Mouse (Mus musculus) heart, embryonic 12.5 days (tissue): Measurements from ENCODE around the gene Gm10053. TPM values are rescaled to one million over a fixed set of nuclear protein-coding genes. Genes with fewer than 3 reads are reported as not detected.

ENCODE experiments used
- ATAC-seq: fragments of 200-750 bp; cut with Nextera tagmentation; 2 replicates; pipeline ENCODE4 v1.8.0; 2017; ENCODE audit warnings: moderate TSS enrichment, moderate library complexity; ENCODE audit not compliant: insufficient number of reproducible peaks, low FRiP score
- H3K27ac ChIP-seq: fragments of 300-500 bp; sonication (generic); 2 replicates; pipeline ENCODE4 v1.5.1; 2016; ENCODE audit warnings: mild to moderate bottlenecking, moderate library complexity; ENCODE audit not compliant: poor library complexity, severe bottlenecking
- H3K27me3 ChIP-seq: fragments of 300-500 bp; sonication (generic); replicated peaks from 2 replicates; pipeline ENCODE4 v1.6.1; 2016; ENCODE audit warnings: mild to moderate bottlenecking, moderate library complexity
- H3K36me3 ChIP-seq: fragments of 300-500 bp; sonication (generic); 2 replicates; pipeline ENCODE4 v1.6.1; 2016; ENCODE audit warnings: mild to moderate bottlenecking, moderate library complexity
- H3K4me1 ChIP-seq: fragments of 300-500 bp; sonication (generic); replicated peaks from 2 replicates; pipeline ENCODE4 v1.6.1; 2016; ENCODE audit warnings: mild to moderate bottlenecking
- H3K4me2 ChIP-seq: fragments of 300-500 bp; sonication (generic); 2 replicates; pipeline ENCODE4 v1.6.1; 2016; ENCODE audit warnings: mild to moderate bottlenecking, moderate library complexity
- H3K4me3 ChIP-seq: fragments of 300-500 bp; sonication (generic); 2 replicates; pipeline ENCODE4 v1.5.1; 2016; ENCODE audit warnings: mild to moderate bottlenecking
- H3K9ac ChIP-seq: fragments of 300-500 bp; sonication (generic); 2 replicates; pipeline ENCODE4 v1.6.1; 2016; ENCODE audit warnings: mild to moderate bottlenecking, moderate library complexity
- H3K9me3 ChIP-seq: fragments of 300-500 bp; sonication (generic); replicated peaks from 2 replicates; pipeline ENCODE4 v1.6.1; 2016; ENCODE audit warnings: mild to moderate bottlenecking, moderate library complexity
- WGBS: fragments of 180-500 bp; shearing (Covaris S2); methylation state at CpG from one replicate; pipeline ENCODE4 v1.1.7; 2016; 5-methylcytosine and 5-hydroxymethylcytosine counted together
- polyA plus RNA-seq: library from polyadenylated mRNA; unstranded; fragments of >200 nt; fragmentation: Nextera tagmentation; extraction: Ambion mirVana; gene quantifications from 2 replicates; pipeline ENCODE4 v1.2.1, GENCODE M21; 2016

Gm10053 gene
- polyA plus RNA-seq, 1 experiment from 2014 or later = 634 TPM

DNA sequence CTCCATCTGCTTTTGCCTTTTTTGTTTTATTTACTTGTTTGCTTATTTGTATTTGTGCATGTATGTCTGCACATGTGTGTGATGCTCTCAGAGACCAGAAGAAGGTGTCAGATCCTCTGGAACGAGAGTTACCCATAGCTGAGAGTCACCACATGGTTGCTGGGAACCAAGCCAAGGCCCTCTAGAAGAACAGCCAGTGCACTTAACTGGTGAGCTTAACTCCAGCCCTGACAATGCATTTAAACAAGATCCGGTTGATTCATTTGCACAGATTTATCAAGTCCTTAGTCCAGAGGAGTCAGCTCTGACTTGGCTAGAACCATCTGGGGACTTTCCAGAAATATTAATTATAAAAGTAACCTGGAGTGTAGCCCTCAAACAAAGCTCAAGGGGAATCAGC is 1.6 kb upstream of the Gm10053 start:
- H3K4me3 ChIP-seq = no peak overlapping the region
- peaks cover 16% of the 10 kb centered on the region for H3K4me1 ChIP-seq
- ATAC-seq = no peak
- no peaks in the 10 kb centered on the region for H3K36me3 ChIP-seq
- peaks cover 12% of the 10 kb centered on the region; the same call in 1 of the 2 replicates for H3K27me3 ChIP-seq
- H3K9me3 ChIP-seq = peaks cover 2% of the 10 kb centered on the region; the same call in 1 of the 2 replicates
- WGBS = 34% methylated on average over 2 of the region's 2 CpGs
- no peak overlapping the region for H3K27ac ChIP-seq
- no peak overlapping the region for H3K9ac ChIP-seq
- no peak overlapping the region for H3K4me2 ChIP-seq

DNA sequence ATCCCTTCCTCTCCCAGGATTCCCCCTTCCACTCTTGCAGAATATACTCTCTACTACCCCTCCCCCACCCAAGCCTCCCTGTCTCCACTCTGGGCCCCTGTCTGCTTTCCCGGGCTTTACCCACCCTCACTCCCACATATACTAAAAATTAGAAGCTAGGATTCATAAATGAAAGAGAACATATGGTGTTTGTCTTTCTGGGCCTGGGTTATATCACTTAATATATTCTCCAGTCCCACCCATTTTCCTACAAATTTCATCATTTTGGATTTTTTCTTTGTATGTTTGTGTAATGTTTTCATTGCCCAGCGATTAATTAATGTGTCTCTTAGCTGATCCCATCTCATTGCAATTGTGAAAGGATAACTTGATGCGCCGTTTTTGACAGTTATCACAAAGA is 5.8 kb downstream of the Gm10053 start:
- no peak overlapping the region for H3K4me3 ChIP-seq
- H3K9me3 ChIP-seq = peaks cover 2% of the 10 kb centered on the region; the same call in 1 of the 2 replicates
- no peak for ATAC-seq
- H3K27me3 ChIP-seq = peaks cover 20% of the 10 kb centered on the region
- no peak overlapping the region for H3K9ac ChIP-seq
- 57% methylated on average over 4 of the region's 4 CpGs for WGBS
- H3K4me1 ChIP-seq = peaks cover 17% of the 10 kb centered on the region
- H3K36me3 ChIP-seq = no peaks in the 10 kb centered on the region
- H3K4me2 ChIP-seq = no peak overlapping the region
- no peak overlapping the region for H3K27ac ChIP-seq

DNA sequence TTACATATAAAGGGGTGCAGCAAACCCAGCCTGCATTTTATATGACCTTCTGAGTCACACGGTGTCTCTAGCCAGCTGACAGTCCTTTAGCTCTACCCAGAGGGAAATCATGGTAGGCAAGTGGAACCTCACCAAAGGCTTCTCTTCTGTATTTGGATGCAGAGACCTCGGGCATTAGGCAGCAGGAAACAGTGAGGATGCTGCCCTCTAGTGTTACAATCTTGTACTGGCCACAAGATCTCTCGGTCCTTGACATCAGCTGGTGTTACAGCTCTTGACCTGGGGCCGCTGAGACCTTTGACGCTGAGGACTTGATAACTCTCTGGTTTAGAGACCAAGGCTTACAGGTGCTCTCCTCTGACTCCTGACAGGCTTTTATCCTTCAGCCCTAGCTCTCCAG is 10.0 kb downstream of the Gm10053 start:
- Histone ChIP-seq H3K27ac (no peak overlapping the region), H3K27me3 (peaks cover 50% of the 10 kb centered on the region), H3K9ac (no peak overlapping the region), H3K4me3 (no peak overlapping the region), H3K36me3 (no peaks in the 10 kb centered on the region), H3K9me3 (no peaks in the 10 kb centered on the region), H3K4me1 (peaks cover 6% of the 10 kb centered on the region), H3K4me2 (peak overlapping the region; percentile 39)
- ATAC-seq = 0 out of 2 replicates have a peak, but pooled peaks have one; percentile 4
- WGBS = 9% methylated on average over 5 of the region's 5 CpGs

DNA sequence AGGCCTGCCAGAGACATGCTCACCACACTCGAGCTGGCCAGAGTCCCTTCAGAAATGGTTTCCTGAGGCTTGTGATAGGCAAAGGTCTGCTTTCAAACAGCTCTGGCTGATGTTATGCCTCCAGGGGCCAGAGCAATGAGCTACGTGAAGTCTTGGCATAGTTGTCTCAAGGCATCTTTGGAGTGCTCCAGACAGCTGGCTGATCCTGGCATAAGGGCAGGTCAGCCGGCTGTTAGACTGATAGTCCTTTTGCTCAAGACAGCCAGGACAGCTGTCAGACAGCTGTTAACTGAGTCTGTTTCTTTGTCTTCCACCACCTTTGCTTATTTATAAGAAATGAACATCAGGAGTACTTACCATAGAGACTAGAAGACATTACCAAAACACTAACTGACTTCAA is 11.4 kb downstream of the Gm10053 start:
- H3K27ac ChIP-seq = no peak overlapping the region
- no peak overlapping the region for H3K4me3 ChIP-seq
- no peak for ATAC-seq
- H3K9ac ChIP-seq = no peak overlapping the region
- no peaks in the 10 kb centered on the region for H3K9me3 ChIP-seq
- H3K4me2 ChIP-seq = no peak overlapping the region
- H3K36me3 ChIP-seq = no peaks in the 10 kb centered on the region
- H3K27me3 ChIP-seq = peaks cover 51% of the 10 kb centered on the region
- WGBS = 51% methylated on average over 3 of the region's 3 CpGs
- peaks cover 6% of the 10 kb centered on the region for H3K4me1 ChIP-seq

DNA sequence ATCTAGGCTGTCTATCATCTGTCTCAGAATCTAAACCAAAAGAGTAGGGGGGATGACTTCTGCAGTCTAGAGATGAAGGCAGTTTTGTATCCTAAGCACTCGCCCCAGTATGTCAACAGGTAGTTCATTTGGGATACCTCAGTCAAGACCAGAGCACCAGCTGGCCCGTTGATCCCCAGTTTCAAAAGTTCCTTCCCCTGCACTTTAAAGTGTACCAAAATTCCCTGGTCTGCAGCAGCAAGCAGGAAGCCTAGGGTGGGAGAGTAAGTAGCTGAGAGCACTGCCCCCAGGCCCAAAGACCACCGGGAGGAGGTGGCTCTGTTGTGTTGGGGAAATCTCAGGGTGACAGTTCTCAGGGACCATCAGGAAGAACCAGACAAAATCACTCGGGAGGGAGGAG is 21.1 kb downstream of the Gm10053 start:
- Histone ChIP-seq H3K4me1 (peaks cover 24% of the 10 kb centered on the region), H3K9me3 (no peaks in the 10 kb centered on the region), H3K27ac (no peak overlapping the region), H3K9ac (no peak overlapping the region), H3K4me3 (no peak overlapping the region), H3K36me3 (no peaks in the 10 kb centered on the region), H3K4me2 (no peak overlapping the region), H3K27me3 (peaks cover 64% of the 10 kb centered on the region)
- no peak for ATAC-seq
- 16% methylated on average over 4 of the region's 4 CpGs for WGBS

DNA sequence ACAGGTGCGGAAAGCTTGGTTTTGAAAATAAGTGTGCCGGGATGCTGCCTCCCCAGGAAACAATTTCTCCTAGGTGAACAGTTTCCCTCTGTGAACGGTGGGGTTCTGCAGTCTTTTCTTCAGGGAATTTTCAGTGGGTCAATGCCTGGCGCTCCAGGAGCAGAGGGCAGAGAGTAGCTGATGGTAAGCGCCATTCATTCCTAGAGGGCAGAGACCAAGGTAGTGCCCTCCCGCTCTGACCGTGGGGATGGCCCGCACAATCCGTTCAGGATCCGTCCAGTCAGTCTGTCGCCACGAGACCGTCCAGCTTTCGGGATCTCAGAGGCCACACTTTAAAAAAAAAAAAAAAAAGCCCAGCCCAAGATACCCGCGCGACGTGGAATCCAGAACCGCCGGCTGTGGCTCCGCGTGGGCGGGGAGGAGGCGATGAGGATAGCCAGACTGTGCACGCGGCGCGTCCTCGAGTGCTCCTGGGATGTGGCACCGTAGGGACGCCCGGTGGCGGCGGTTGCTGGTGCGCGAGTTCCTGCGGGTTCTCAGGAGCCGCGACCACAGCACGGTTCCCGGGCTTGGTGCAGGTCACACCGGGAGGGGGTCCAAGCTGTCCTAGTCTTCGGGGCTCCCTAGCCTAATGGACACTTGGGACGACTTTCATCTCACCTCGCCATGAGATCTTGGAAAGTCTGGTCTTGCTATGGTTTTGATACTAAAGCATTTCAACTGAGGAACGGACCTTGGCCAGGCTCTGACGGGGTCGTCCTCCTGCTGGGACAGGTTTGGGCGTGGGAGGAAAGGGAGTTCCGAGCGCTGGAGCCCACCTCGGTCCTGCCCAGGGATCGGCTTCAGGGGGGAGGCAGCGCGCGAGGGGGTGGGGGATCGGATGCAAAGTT is 21.8 kb downstream of the Gm10053 start:
- no peak for ATAC-seq
- peaks cover 72% of the 10 kb centered on the region for H3K27me3 ChIP-seq
- peak overlapping the region; percentile 37 for H3K4me3 ChIP-seq
- no peaks in the 10 kb centered on the region for H3K9me3 ChIP-seq
- 1% methylated on average over 57 of the region's 57 CpGs for WGBS
- no peaks in the 10 kb centered on the region for H3K36me3 ChIP-seq
- H3K4me1 ChIP-seq = peaks cover 24% of the 10 kb centered on the region
- H3K27ac ChIP-seq = no peak overlapping the region
- peak overlapping the region; percentile 4; the same call in 1 of the 2 replicates for H3K9ac ChIP-seq
- peak overlapping the region; percentile 69 for H3K4me2 ChIP-seq

DNA sequence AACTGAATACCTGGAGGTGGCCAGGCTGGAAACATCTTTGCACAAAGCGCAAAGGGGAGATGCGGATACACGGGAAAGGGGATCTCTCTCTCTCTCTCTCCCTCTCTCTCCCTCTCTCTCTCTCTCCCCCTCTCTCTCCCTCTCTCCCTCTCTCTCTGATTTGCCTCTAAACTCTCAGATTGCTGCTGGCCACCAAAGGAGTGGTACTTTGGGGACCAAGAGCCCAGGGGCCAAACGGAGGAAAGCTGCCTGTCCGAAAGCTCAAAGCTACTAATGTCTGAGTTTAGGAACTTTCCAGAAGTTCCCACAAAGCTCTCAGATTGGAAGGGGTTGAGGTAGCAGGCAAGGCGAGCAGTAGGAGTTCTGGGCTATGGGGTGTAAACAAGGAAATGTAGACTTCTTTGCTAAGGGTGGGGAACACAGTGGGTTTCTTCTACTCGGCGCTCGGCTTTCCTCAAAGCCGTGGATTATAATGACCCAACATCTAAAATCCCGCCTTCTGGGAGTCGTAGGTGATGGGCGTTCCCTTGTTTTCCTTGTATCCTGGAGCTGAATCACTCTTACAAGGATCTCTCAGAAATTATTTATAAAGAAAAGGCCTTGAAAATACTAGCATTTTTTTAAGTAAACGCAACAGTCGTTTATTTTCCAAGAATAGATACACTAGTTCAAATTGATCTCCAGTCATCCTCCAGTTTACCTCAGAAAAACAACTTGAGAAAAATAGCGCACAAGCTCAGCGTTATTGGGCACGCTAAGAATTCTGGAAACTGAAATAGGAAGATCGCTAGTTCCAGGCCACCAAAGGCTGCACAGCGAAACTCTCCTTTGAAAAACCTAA is 22.6 kb downstream of the Gm10053 start:
- WGBS = 3% methylated on average over 20 of the region's 20 CpGs
- H3K4me3 ChIP-seq = peak overlapping the region; percentile 37
- H3K4me1 ChIP-seq = peaks cover 24% of the 10 kb centered on the region
- no peak for ATAC-seq
- H3K36me3 ChIP-seq = no peaks in the 10 kb centered on the region
- H3K4me2 ChIP-seq = peak overlapping the region; percentile 69
- peaks cover 74% of the 10 kb centered on the region for H3K27me3 ChIP-seq
- no peaks in the 10 kb centered on the region for H3K9me3 ChIP-seq
- no peak overlapping the region for H3K9ac ChIP-seq
- H3K27ac ChIP-seq = no peak overlapping the region

DNA sequence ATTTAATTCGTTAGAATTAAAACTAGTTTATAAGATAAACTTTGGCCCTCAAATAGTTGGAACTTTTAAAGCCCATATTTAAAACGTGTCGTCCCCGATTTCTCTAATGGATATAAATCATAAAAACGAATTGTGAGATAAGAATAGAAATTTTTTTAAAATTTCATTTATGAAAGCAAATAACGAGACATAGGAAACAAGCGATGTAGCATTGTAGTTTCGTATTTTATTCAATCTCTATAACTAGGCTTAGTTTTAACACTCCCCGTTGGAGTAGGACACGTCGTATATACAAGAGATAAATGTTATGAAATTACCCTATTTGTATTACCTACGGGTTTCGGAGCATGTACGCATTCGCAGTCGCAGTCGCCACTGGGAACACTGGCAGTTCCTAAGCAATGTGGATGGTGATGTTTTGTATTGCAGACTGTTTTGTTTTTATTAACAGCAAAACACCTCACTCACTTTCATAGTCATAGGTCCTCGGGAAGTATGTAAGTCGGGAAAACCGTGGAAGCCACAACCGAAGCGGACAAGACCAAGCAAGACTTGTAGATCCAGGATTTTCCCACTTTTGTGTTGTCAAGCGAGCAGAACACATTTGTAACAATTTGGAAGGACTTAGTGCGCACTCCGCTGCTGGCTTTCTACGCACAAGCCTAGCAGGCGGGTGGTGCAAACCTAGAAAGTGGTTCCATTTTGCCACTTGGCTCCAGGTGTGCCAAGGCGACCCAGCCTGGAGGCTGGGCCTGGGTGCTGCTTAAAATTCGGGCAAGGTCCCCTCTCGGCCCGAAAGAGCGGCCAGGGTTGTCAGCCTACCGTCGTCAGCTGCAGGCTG is 23.5 kb downstream of the Gm10053 start:
- Histone ChIP-seq H3K4me3 (peak overlapping the region; percentile 45), H3K36me3 (no peaks in the 10 kb centered on the region), H3K27me3 (peaks cover 74% of the 10 kb centered on the region), H3K9ac (no peak overlapping the region), H3K27ac (no peak overlapping the region), H3K4me2 (peak overlapping the region; percentile 80), H3K9me3 (no peaks in the 10 kb centered on the region), H3K4me1 (peaks cover 24% of the 10 kb centered on the region)
- 4% methylated on average over 34 of the region's 34 CpGs for WGBS
- no peak for ATAC-seq

DNA sequence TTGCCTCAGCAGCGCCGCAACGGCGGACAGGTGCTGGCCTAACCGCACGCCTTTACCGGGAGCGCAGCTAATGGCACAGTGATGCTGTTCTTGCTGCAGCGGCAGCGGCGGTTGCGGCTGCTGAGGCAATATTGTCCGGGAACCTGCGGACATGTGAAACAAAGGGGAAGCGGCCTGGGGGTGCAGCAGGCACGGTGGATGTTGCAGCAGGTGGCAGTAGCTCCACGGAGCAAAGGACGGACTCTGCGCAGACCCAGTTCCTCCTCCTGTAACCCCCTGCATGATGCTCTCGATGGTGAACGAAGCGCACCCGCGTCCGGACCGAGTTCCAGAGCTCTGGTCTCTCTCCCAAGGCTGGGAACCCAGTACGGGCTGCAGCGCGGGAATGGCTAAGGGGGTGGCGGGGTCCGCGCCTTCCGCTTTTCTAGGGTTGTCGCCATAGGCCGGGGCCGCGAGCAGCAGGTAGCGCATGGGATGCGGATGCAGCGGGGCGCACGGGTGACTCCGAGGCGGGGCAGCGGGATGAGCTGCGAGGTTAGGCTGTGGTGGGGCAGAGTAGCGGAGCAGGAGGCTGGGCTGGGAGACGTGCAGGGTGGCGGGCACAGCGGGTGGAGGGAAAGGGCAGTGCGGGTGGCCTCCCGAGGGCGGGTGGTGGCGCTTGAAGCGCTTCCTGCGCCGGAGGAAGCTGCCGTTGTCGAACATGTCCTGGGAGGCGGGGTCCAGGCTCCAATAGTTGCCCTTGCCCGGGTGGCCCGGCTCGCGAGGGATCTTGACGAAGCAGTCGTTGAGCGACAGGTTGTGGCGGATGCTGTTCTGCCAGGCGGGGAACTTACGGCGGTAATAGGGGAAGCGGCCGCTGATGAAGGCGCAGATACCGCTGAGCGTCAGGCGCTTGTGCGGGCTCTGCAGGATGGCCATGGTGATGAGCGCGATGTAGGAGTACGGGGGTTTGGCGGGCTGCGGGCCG is 24.4 kb downstream of the Gm10053 start:
- no peak overlapping the region; the same call in 1 of the 2 replicates for H3K9ac ChIP-seq
- H3K27me3 ChIP-seq = peaks cover 80% of the 10 kb centered on the region
- peak overlapping the region; percentile 80 for H3K4me2 ChIP-seq
- H3K4me1 ChIP-seq = peaks cover 24% of the 10 kb centered on the region
- H3K36me3 ChIP-seq = no peaks in the 10 kb centered on the region
- no peak for ATAC-seq
- under 1% methylated on average over 84 of the region's 84 CpGs for WGBS
- peak overlapping the region; percentile 45 for H3K4me3 ChIP-seq
- no peaks in the 10 kb centered on the region for H3K9me3 ChIP-seq
- H3K27ac ChIP-seq = no peak overlapping the region
